Mouse (Mus musculus): ENCODE results near the gene Trpm4. TPM values are rescaled to one million over a fixed set of nuclear protein-coding genes. Genes with fewer than 3 reads are reported as not detected.
"Not testable (repeated sequence)": the region's sequence is repeated elsewhere in the genome, so short reads cannot be mapped to it uniquely, and the experiment has no call there.

The Trpm4 gene
- 10 to 100 TPM; 12.9 to 14.8 TPM for total RNA-seq (2021)

DNA sequence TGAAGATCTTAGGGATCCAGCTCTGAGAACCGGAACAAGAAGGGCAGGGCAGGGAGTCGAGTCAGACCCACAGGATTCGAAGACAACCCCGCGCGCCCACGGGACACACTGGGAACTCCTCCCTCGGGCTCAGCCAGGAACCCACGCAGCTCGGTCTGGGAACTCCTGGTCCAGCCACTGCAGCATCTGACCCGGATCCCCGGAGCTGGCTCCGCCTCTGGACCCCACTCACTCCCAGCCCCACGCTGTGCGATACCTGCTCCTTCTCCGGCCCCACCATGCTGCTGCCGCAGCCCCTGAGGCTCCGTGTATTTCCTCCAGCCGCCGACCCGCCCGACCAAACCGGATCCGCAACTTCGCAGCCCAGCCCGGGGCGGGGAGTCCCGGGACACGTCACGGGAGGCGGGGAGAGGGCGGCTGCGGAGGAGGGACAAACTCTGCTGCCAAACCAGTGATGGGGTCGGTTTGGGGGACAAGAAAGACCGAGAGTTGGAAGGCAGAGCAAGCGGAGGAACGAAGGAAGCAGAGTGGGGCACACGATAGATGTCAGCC lies at the start of gene Trpm4:
Trpm4 (minus strand) TSS at position 350 of the 552 bp plus-strand sequence.
- DNase-seq = peak; percentile 66 to 75

GRCm38 (mm10) chr7:45376057-45376456 lies 42.5 kb upstream of the Trpm4 start:
- DNase-seq = no peak

DNA sequence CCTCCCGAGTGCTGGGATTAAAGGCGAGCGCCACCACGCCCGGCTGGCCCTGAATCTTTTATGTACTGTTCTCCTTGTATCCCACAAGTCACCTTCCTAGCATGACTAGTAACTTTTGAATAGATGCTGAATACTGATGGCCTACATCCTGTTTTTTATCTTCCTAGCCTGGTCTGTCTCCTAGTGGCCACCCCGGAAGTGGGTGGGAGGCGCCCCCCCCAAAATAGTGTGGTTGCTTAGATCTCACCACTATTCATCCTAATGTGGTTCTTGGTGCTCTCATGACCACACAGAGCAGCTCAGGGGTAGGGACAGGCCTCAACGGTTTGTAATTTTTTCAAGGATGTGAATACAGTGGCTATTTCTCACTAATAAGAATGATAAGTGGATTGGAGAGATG lies 41.0 kb upstream of the Trpm4 start:
- no peak for DNase-seq

DNA sequence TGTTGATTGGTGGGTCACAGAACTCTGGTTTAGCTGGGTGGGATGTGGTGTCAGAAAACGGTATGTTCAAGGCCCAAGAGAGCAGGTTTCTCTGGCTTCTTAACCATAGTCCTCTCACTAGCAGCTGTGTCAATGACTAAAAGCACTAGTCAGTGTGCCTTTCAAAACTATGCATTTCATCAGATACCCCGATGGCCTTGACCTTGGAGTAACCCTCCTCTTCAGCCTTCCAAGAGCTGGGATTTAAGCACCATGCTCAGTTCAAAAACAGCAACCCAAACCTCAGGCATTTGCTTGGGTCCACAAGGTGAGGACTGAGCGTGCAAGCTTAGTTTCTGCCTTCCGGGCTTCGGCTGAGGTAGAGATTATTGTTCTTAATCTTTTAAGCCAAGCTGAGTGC lies 38.8 kb upstream of the Trpm4 start:
- DNase-seq = no peak

DNA sequence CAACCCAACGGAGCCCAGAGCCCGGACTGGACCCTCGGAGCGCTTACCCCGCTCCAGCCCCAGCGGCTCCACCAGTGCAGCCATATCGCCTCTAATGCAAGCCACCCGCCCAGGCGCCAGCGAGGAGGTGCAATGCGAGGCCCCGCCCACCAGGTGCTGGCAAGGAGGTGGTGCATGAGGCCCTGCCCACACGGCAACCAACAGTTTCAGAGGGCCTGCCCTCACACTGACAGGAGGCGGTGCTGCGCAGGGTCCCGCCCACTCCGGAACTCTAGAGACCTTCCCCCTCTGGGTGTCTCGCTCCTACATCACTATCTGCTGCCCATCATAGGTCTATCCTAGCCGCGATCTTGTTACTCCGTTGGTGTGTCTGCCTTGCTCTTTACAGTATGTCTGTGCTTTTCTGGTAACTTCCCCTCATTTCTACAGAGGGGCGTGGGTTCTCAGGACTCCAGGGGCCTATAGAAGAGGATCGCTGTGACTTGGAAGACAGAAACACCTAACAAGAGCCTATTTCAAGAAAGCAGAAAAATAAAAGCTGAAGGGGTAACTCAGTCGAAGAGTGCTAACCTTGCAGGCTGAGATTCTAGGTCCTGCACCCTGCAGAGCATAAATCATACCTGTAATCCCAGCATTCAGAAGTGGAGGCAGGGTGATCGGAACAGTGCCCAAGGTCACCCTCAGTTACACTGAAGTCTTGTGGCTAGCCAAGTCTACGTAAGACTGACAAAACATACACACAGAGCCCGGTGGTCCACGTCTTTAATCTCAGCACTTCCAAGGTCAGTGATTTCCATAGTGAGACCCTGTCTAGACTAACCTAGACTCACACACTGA lies 37.1 kb upstream of the Trpm4 start, which contains the start of gene Lin7b:
Lin7b (minus strand) TSS at position 109 of the 837 bp plus-strand sequence.
- peak; percentile 90 to 94 for DNase-seq

- no peak for DNase-seq
These were observed 36.4 kb upstream of the Trpm4 start for GRCm38 (mm10) chr7:45369836-45370474.

- no peak for DNase-seq
These were observed 35.6 kb upstream of the Trpm4 start for GRCm38 (mm10) chr7:45369022-45369745.

- DNase-seq = no peak
These were observed 34.6 kb upstream of the Trpm4 start for GRCm38 (mm10) chr7:45368178-45368577.

GRCm38 (mm10) chr7:45367020-45367880 lies 33.7 kb upstream of the Trpm4 start:
- DNase-seq = peak; percentile 99

GRCm38 (mm10) chr7:45366652-45367019 lies 33.1 kb upstream of the Trpm4 start, which contains the start of gene Ppfia3:
Gene Ppfia3 (minus strand): TSS chr7:45367019.
- peak in 1 of 2 experiments; percentile 53 for DNase-seq

DNA sequence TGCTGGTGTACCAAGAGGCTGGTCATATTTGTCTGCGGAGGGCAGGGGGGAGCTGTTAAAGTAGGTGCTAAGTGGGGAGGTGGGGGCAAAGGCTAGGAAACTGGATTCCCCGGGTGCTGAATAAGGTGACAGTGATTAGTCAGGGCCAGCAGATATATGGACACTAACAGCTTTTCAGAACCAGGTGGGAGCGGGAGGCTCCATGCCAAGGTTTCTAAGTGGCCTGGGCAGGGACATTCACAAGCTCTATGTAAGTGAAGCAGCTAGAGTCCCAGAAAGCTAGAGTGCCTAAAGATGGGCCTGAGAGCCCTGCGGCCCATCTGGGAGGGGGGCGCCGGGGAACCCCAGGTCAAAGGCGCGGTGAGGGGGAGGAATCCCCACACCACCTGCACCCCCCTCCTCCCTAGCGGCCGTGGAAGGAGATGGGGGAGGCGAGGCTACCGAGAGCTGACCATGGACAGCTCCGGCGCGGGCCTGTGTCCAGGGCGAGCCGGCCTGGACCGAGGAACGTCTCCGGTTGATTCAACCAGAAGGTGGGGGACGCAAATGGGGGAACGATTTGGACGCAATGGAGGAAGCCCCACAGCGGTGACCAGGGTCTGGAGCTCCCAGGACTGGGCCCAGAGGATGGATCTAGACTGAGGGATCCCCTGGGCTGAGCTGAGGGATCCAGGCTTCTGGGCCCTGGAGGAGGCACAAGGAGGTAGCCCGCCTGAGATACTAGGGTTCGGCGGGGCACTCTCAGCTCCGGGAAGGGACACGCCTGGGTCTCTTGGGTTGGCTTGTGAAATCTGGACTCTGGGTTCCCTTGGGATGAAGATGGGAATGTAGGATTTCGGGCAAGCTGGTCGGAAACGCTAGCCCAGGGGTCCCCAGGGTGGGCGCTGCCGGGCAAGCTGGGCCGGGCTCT lies 32.4 kb upstream of the Trpm4 start:
- peak in 1 of 2 experiments; percentile 45 for DNase-seq

DNA sequence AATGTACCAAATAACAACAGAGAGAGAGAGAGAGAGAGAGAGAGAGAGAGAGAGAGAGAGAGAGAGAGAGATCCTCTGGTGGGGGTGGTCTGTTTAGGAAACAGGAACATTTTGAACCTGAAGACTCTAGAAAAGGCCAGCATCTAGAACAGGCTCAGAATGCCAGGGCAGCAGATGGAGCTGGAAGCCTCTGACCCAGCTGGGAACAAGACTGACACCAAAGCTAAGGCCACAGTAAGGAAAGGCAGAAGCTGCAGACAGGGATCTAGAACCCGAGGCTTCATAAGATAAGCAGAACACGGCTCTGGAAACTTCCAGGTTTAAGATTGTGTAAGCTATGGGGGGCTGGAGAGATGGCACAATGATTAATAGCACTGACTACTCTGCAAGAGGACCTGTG lies 30.4 kb upstream of the Trpm4 start:
- DNase-seq = no peak

GRCm38 (mm10) chr7:45362801-45363200 lies 29.2 kb upstream of the Trpm4 start:
- no peak for DNase-seq

DNA sequence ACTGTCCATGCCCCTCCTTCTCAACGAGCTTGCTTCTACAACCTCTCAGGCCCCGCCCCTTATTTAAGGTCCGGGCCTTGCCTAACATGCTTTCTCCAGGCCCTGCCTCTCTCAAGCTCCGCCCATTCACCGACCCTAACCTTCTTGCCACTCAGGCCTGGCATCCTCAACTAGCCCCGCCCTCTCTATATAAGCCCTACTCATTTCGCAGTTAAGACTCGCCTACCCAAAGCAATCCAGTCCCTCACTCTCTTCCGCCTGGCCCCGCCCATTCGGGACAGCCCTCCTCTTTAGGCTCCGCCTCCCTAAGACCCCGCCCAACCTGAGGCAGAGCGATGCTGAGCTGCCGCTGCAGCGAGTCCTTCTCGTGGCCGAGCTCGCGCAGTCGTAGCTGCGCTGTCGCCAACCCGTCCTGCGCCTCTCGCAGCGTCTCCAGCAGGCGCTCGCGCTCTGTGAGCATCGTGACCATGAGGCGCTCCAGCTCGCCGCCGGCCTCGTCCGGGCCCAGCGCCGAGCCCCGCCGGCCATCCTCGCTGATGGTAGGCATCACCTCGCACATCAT lies 27.7 kb upstream of the Trpm4 start:
- peak; percentile 85 for DNase-seq

- DNase-seq = no peak
These were observed 27.0 kb upstream of the Trpm4 start for GRCm38 (mm10) chr7:45360404-45361125.

DNA sequence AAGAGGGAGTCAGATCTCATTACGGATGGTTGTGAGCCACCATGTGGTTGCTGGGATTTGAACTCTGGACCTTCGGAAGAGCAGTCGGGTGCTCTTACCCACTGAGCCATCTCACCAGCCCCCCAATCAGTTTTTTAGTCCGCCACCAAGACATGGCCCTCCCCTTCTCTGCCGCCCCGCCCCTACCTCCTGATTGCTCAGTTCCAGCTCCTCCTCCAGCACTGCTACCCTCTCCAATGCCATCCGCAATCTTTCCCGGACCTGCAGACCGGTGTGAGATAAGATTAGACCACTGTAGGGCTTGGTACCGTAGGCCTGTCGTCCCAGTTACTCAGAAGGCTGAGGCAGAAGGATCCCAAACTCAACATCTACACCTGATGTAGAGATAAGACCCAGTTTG lies 25.5 kb upstream of the Trpm4 start:
- DNase-seq = not testable (repeated sequence)

DNA sequence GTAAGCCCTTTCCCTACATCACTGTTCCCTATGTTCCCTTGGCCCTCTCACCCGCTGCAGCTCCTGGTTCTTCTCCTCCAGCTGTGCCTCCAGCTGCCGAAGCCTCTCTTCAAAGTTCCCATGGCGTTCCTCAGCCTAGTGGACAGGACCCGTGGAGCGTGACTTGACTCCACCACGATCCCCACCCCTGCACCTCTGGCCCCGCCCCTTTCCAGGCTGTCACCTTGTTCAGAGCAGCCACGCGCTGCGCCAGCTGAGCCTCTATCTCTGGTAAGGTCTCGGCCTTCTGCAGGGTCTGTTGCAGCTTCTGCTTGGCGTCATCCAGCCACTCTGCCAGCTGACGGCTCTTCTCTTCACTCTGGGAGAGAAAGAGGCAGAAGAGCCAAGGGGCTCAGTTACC lies 22.5 kb upstream of the Trpm4 start:
- no peak for DNase-seq

DNA sequence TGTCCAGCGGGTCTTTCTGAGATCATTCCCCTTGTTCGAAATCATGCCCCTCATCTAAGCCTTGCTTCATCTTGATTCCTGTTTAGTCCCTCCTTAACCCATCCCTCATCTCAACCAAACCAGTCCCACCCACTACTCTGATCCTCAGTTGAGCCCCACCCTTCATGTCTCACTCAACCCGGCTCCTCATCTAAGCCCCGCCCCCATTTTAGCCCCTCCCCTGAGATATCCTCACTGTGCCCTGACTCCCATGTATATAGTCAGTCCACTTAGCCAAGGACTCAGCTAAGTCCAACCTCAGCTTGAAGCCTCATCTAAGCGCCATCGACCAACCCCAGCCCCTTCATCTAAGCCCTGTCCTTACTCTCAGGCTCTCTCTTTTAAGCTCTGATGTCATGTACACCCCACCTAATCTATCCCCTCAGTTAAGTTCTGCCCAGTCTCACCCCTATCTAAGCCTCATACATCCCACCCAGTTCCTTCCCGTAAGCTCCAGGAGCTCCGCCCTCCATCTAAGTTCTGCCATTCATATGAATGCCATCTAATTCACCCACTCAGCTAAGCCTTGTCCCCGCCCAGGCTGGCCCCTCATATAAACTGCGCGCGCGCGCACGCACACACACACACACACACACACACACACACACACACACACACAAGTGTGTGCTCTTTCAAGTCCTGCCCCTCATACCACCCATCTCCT lies 21.9 kb upstream of the Trpm4 start:
- no peak for DNase-seq

GRCm38 (mm10) chr7:45353041-45353440 lies 19.5 kb upstream of the Trpm4 start:
- no peak for DNase-seq

Measured in layer of hippocampus, postnatal 36 days (tissue).